Mouse (Mus musculus) stomach, postnatal 0 days (tissue): ENCODE measurements at regions not wholly inside any gene's neighbourhood (a gene's known extent, or its start where the extent isn't known, plus 50 kb on each side); places are given as distances from the start of the nearest gene placed in this dataset.

Source experiments
- ATAC-seq: fragments of 200-750 bp; cut with Nextera tagmentation; 2 replicates; pipeline ENCODE4 v1.8.0; 2017; ENCODE audit not compliant: low FRiP score, low TSS enrichment
- DNase-seq: peaks from one replicate; pipeline ENCODE4 v3.0.0-alpha.2; 2016; ENCODE audit warnings: low spot score
- H3K27ac ChIP-seq: fragments of 300-500 bp; sonication (generic); replicated peaks from 2 replicates; pipeline ENCODE4 v1.5.1; 2014; ENCODE audit warnings: mild to moderate bottlenecking, control low read depth
- H3K27me3 ChIP-seq: fragments of 300-500 bp; sonication (generic); 2 replicates; pipeline ENCODE4 v1.6.1; 2014; ENCODE audit warnings: low read length; ENCODE audit not compliant: control insufficient read depth, insufficient read depth
- H3K36me3 ChIP-seq: fragments of 300-500 bp; sonication (generic); 2 replicates; pipeline ENCODE4 v1.6.1; 2014; ENCODE audit warnings: low read length, mixed read lengths; ENCODE audit not compliant: control insufficient read depth, insufficient read depth
- H3K4me1 ChIP-seq: fragments of 300-500 bp; sonication (generic); replicated peaks from 2 replicates; pipeline ENCODE4 v1.6.1; 2014; ENCODE audit warnings: antibody characterized with exemption; ENCODE audit not compliant: control insufficient read depth, insufficient read depth
- H3K4me2 ChIP-seq: fragments of 300-500 bp; sonication (generic); replicated peaks from 2 replicates; pipeline ENCODE4 v1.6.1; 2014; ENCODE audit warnings: low read depth, mild to moderate bottlenecking, control low read depth, moderate library complexity
- H3K4me3 ChIP-seq: fragments of 300-500 bp; sonication (generic); 2 replicates; pipeline ENCODE4 v1.5.1; 2014; ENCODE audit warnings: low read depth, low read length, control low read depth
- H3K9ac ChIP-seq: fragments of 300-500 bp; sonication (generic); 2 replicates; pipeline ENCODE4 v1.6.1; 2014; ENCODE audit warnings: mild to moderate bottlenecking, low read length, control low read depth, mixed read lengths
- H3K9me3 ChIP-seq: fragments of 300-500 bp; sonication (generic); 2 replicates; pipeline ENCODE4 v1.6.1; 2016; ENCODE audit warnings: low read length; ENCODE audit not compliant: control insufficient read depth
- CTCF ChIP-seq: IDR thresholded peaks from 2 replicates; pipeline ENCODE4 v1.5.1; 2016; ENCODE audit warnings: antibody characterized with exemption, low read depth, mild to moderate bottlenecking, moderate library complexity
- EP300 ChIP-seq: optimal IDR thresholded peaks from 2 replicates; pipeline ENCODE3; 2016; ENCODE audit warnings: antibody characterized with exemption
- WGBS: fragments of 180-500 bp; shearing (Covaris S2); extraction: QIAGEN DNeasy Blood & Tissue Kit; methylation state at CpG from one replicate; pipeline ENCODE4 v1.1.7; 2014; 5-methylcytosine and 5-hydroxymethylcytosine counted together

DNA sequence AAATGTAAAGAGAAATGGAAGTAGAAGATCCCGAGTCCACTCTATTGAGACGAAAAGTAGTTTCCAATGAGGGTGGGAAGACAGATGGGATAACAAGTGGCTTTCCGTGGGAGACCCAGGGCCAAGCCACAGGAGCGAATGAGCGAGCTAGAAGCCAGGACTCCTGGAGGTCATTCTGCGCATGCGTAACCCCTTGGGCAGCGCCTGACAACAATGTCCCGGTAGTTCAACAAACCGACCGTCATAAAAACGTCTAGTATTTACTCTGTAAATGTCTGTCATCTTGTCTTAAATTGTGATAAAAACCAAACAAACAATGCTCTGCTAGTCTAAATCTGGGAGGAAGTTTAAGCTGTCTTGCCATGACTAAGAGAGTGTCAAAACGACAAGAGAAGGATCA lies 112.4 kb downstream of the Chic2 start:
- H3K27me3 ChIP-seq, result no peaks in the 10 kb centered on the region
- no peak for TF ChIP-seq EP300
- no peak for TF ChIP-seq CTCF
- DNase-seq, result no peak
- WGBS, result 54% methylated on average over 13 of the region's 13 CpGs
- H3K9ac ChIP-seq, result no peak overlapping the region
- H3K4me1 ChIP-seq, result no peaks in the 10 kb centered on the region
- no peak overlapping the region for H3K4me2 ChIP-seq
- no peaks in the 10 kb centered on the region for H3K9me3 ChIP-seq
- no peak overlapping the region for H3K4me3 ChIP-seq
- no peaks in the 10 kb centered on the region for H3K36me3 ChIP-seq
- no peak overlapping the region for H3K27ac ChIP-seq
- ATAC-seq, result no peak

GRCm38 (mm10) chr5:74931765-74932164 lies 112.8 kb downstream of the Chic2 start:
- H3K9ac ChIP-seq, result no peak overlapping the region
- ATAC-seq (no peak), DNase-seq (no peak)
- no peaks in the 10 kb centered on the region for H3K4me1 ChIP-seq
- H3K27me3 ChIP-seq, result no peaks in the 10 kb centered on the region
- no peaks in the 10 kb centered on the region for H3K9me3 ChIP-seq
- no peak overlapping the region for H3K4me2 ChIP-seq
- H3K36me3 ChIP-seq, result no peaks in the 10 kb centered on the region
- no peak overlapping the region for H3K4me3 ChIP-seq
- no peak overlapping the region for H3K27ac ChIP-seq
- no peak for TF ChIP-seq CTCF
- no peak for TF ChIP-seq EP300
- 63% methylated on average over 12 of the region's 12 CpGs for WGBS

- H3K4me2 ChIP-seq, result no peak overlapping the region
- no peaks in the 10 kb centered on the region for H3K9me3 ChIP-seq
- no peak for DNase-seq
- WGBS, result 76% methylated on average over 2 of the region's 2 CpGs
- no peak overlapping the region for H3K9ac ChIP-seq
- H3K36me3 ChIP-seq, result no peaks in the 10 kb centered on the region
- H3K27ac ChIP-seq, result no peak overlapping the region
- no peak overlapping the region for H3K4me3 ChIP-seq
- H3K27me3 ChIP-seq, result no peaks in the 10 kb centered on the region
- no peaks in the 10 kb centered on the region for H3K4me1 ChIP-seq
- ATAC-seq, result no peak
- TF ChIP-seq CTCF (no peak), EP300 (no peak)
Observed at GRCm38 (mm10) chr5:74927543-74927942, 117.0 kb downstream of the Chic2 start.

- no peak for DNase-seq
- Histone ChIP-seq H3K27ac (no peak overlapping the region), H3K4me2 (no peak overlapping the region), H3K36me3 (no peaks in the 10 kb centered on the region), H3K4me3 (no peak overlapping the region), H3K4me1 (no peaks in the 10 kb centered on the region), H3K9ac (no peak overlapping the region), H3K9me3 (no peaks in the 10 kb centered on the region), H3K27me3 (no peaks in the 10 kb centered on the region)
- ATAC-seq, result no peak
- TF ChIP-seq CTCF (no peak), EP300 (no peak)
- 85% methylated on average over 10 of the region's 10 CpGs for WGBS
Observed at GRCm38 (mm10) chr5:74925769-74926168, 118.8 kb downstream of the Chic2 start.

DNA sequence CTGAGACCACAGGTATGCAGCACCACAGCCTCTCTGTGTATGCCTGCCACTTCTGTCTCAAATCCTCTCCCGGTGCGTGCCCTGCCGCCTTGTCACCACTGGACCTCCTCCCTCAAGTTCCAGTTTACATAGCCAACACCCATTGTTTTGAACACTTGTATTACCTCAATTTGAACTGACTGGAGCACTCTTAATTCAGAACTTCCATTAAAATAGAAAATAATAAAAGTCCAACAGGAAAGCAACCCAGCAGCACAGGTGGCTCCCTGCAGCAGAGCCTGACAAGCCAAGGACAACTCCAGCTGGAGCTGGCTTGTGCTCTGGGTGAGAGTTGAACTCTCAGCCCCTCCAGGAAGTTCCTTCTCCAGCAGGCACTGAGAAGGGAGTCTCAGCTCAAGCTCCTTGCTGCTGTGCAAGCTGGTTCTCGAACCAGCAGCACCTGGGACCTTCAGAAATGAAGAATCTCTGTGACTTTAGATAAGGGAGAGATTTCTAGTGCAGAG lies 120.5 kb downstream of the Chic2 start:
- no peak overlapping the region for H3K4me3 ChIP-seq
- H3K36me3 ChIP-seq, result no peaks in the 10 kb centered on the region
- TF ChIP-seq CTCF (no peak), EP300 (no peak)
- H3K4me1 ChIP-seq, result no peaks in the 10 kb centered on the region
- no peak overlapping the region for H3K9ac ChIP-seq
- H3K27ac ChIP-seq, result no peak overlapping the region
- WGBS, result 56% methylated on average over 4 of the region's 4 CpGs
- no peaks in the 10 kb centered on the region for H3K9me3 ChIP-seq
- H3K27me3 ChIP-seq, result no peaks in the 10 kb centered on the region
- no peak overlapping the region for H3K4me2 ChIP-seq
- DNase-seq (peak; percentile 16), ATAC-seq (no peak)

- no peak overlapping the region for H3K9ac ChIP-seq
- TF ChIP-seq EP300 (no peak), CTCF (no peak)
- H3K4me1 ChIP-seq, result no peaks in the 10 kb centered on the region
- no peak overlapping the region for H3K27ac ChIP-seq
- no peaks in the 10 kb centered on the region for H3K27me3 ChIP-seq
- no peak overlapping the region for H3K4me3 ChIP-seq
- no peak for ATAC-seq
- no peak overlapping the region for H3K4me2 ChIP-seq
- no peaks in the 10 kb centered on the region for H3K36me3 ChIP-seq
- WGBS, result 81% methylated on average over 2 of the region's 2 CpGs
- no peaks in the 10 kb centered on the region for H3K9me3 ChIP-seq
- no peak for DNase-seq
Observed at GRCm38 (mm10) chr5:74923337-74923736, 121.2 kb downstream of the Chic2 start.
